Mouse (Mus musculus): ENCODE results near the gene Snn.
"Not testable (repeated sequence)": the region's sequence is repeated elsewhere in the genome, so short reads cannot be mapped to it uniquely, and the experiment has no call there.

GRCm38 (mm10) chr16:11013464-11014147 lies 47.1 kb upstream of the Snn start:
- TF ChIP-seq POLR2A (IDR thresholded peaks at IDR 0.05; ENCODE audit: low read depth, low read length); CTCF (IDR thresholded peaks at IDR 0.05; ENCODE audit: borderline replicate concordance, insufficient read depth, low read length): not testable (repeated sequence)

Measured in embryonic fibroblast, embryonic 13.5 days (primary cell).